1 mouse cellular context compared by ENCODE assay signal in genomic region chr1:161195541-161196351, GRCm38 (mm10).
TF ChIP-seq lines count a peak whose summit lies in the region.

No protein-coding gene starts in this region.

TF ChIP-seq in MEL, 35 proteins besides CTCF, POLR2A, EP300 and RAD21:
- TF ChIP-seq ZNF384 (IDR thresholded peaks at IDR 0.05; ENCODE audit: low read depth, low read length) = peak; percentile 98
- peak; percentile 71 for TF ChIP-seq ZC3H11A (IDR thresholded peaks at IDR 0.05; ENCODE audit: low read depth, low read length)
- peak; percentile 70 for TF ChIP-seq SMC3 (IDR thresholded peaks at IDR 0.05; ENCODE audit: low read depth, low read length)
- TF ChIP-seq ELF1 (IDR thresholded peaks at IDR 0.05; ENCODE audit: low read depth, low read length) = no peak
- TF ChIP-seq GABPA (IDR thresholded peaks at IDR 0.05; ENCODE audit: low read depth, low read length) = no peak
- peak; percentile 54; the same call in 1 of the 2 replicates for TF ChIP-seq MXI1 (IDR thresholded peaks at IDR 0.05; ENCODE audit: low read depth, low read length)
- 0 out of 2 replicates have a peak, but pooled peaks have one; percentile 29 for TF ChIP-seq E2F4 (IDR thresholded peaks at IDR 0.05; ENCODE audit: borderline replicate concordance, low read depth, low read length)
- TF ChIP-seq SIN3A (IDR thresholded peaks at IDR 0.05; ENCODE audit: low read length) = peak; percentile 62; the same call in 1 of the 2 replicates
